Mouse (Mus musculus): Measurements from ENCODE around the gene Gm20458. TPM values are rescaled to one million over a fixed set of nuclear protein-coding genes. Genes with fewer than 3 reads are reported as not detected.
A peak's percentile ranks its signal among the peaks of the same experiment; 100 is the strongest.

Gm20458 gene
- polyA plus RNA-seq, 1 experiment = not detected

GRCm38 (mm10) chr2:164513389-164513788 lies 52.6 kb downstream of the Gm20458 start:
- TF ChIP-seq POLR2A (IDR thresholded peaks at IDR 0.05; ENCODE audit: insufficient read depth, low read depth, low read length) = no peak
- no peak for TF ChIP-seq CTCF (IDR thresholded peaks at IDR 0.05; ENCODE audit: insufficient read depth, low read depth, low read length)
- Histone ChIP-seq H3K4me3 (ENCODE audit: insufficient read depth, low read depth, low read length) (no peak overlapping the region), H3K4me1 (ENCODE audit: control insufficient read depth, insufficient read depth, low read length) (no peaks in the 10 kb centered on the region), H3K27ac (ENCODE audit: insufficient read depth, low read depth, low read length) (no peak overlapping the region)
- 64% methylated on average over 8 of the region's 8 CpGs for WGBS

GRCm38 (mm10) chr2:164514916-164515315 lies 54.1 kb downstream of the Gm20458 start:
- Histone ChIP-seq H3K4me3 (ENCODE audit: insufficient read depth, low read depth, low read length) (no peak overlapping the region), H3K4me1 (ENCODE audit: control insufficient read depth, insufficient read depth, low read length) (no peaks in the 10 kb centered on the region), H3K27ac (ENCODE audit: insufficient read depth, low read depth, low read length) (no peak overlapping the region)
- WGBS = 90% methylated on average over 3 of the region's 3 CpGs
- TF ChIP-seq CTCF (IDR thresholded peaks at IDR 0.05; ENCODE audit: insufficient read depth, low read depth, low read length) (no peak), POLR2A (IDR thresholded peaks at IDR 0.05; ENCODE audit: insufficient read depth, low read depth, low read length) (no peak)

- no peaks in the 10 kb centered on the region; the same call in 1 of the 2 replicates for H3K4me1 ChIP-seq (ENCODE audit: control insufficient read depth, insufficient read depth, low read length)
- H3K4me3 ChIP-seq (ENCODE audit: insufficient read depth, low read depth, low read length) = no peak overlapping the region
- WGBS = 67% methylated on average over 9 of the region's 9 CpGs
- no peak for TF ChIP-seq POLR2A (IDR thresholded peaks at IDR 0.05; ENCODE audit: insufficient read depth, low read depth, low read length)
- TF ChIP-seq CTCF (IDR thresholded peaks at IDR 0.05; ENCODE audit: insufficient read depth, low read depth, low read length) = no peak
- peak overlapping the region; percentile 42; the same call in 1 of the 2 replicates for H3K27ac ChIP-seq (ENCODE audit: insufficient read depth, low read depth, low read length)
These were observed 55.1 kb downstream of the Gm20458 start for GRCm38 (mm10) chr2:164515897-164516296.

- no peaks in the 10 kb centered on the region; the same call in 1 of the 2 replicates for H3K4me1 ChIP-seq (ENCODE audit: control insufficient read depth, insufficient read depth, low read length)
- H3K27ac ChIP-seq (ENCODE audit: insufficient read depth, low read depth, low read length) = peak overlapping the region; percentile 42; the same call in 1 of the 2 replicates
- TF ChIP-seq CTCF (IDR thresholded peaks at IDR 0.05; ENCODE audit: insufficient read depth, low read depth, low read length) (no peak), POLR2A (IDR thresholded peaks at IDR 0.05; ENCODE audit: insufficient read depth, low read depth, low read length) (no peak)
- H3K4me3 ChIP-seq (ENCODE audit: insufficient read depth, low read depth, low read length) = no peak overlapping the region
- WGBS = 81% methylated on average over 11 of the region's 11 CpGs
These were observed 55.8 kb downstream of the Gm20458 start for GRCm38 (mm10) chr2:164516592-164516991.

GRCm38 (mm10) chr2:164517485-164518221 lies 56.9 kb downstream of the Gm20458 start:
- H3K4me3 ChIP-seq (ENCODE audit: insufficient read depth, low read depth, low read length) = no peak overlapping the region
- peaks cover 3% of the 10 kb centered on the region for H3K4me1 ChIP-seq (ENCODE audit: control insufficient read depth, insufficient read depth, low read length)
- WGBS = 35% methylated on average over 10 of the region's 10 CpGs
- H3K27ac ChIP-seq (ENCODE audit: insufficient read depth, low read depth, low read length) = no peak overlapping the region
- TF ChIP-seq CTCF (IDR thresholded peaks at IDR 0.05; ENCODE audit: insufficient read depth, low read depth, low read length) (peak; percentile 74), POLR2A (IDR thresholded peaks at IDR 0.05; ENCODE audit: insufficient read depth, low read depth, low read length) (no peak)

- WGBS = 44% methylated on average over 11 of the region's 11 CpGs
- Histone ChIP-seq H3K4me3 (ENCODE audit: insufficient read depth, low read depth, low read length) (no peak overlapping the region), H3K4me1 (ENCODE audit: control insufficient read depth, insufficient read depth, low read length) (peaks cover 3% of the 10 kb centered on the region), H3K27ac (ENCODE audit: insufficient read depth, low read depth, low read length) (no peak overlapping the region)
- no peak for TF ChIP-seq POLR2A (IDR thresholded peaks at IDR 0.05; ENCODE audit: insufficient read depth, low read depth, low read length)
- TF ChIP-seq CTCF (IDR thresholded peaks at IDR 0.05; ENCODE audit: insufficient read depth, low read depth, low read length) = no peak
These were observed 57.8 kb downstream of the Gm20458 start for GRCm38 (mm10) chr2:164518266-164519170.

GRCm38 (mm10) chr2:164519171-164519526 lies 58.4 kb downstream of the Gm20458 start:
- WGBS = 77% methylated on average over 6 of the region's 6 CpGs
- Histone ChIP-seq H3K4me1 (ENCODE audit: control insufficient read depth, insufficient read depth, low read length) (peaks cover 3% of the 10 kb centered on the region), H3K4me3 (ENCODE audit: insufficient read depth, low read depth, low read length) (no peak overlapping the region), H3K27ac (ENCODE audit: insufficient read depth, low read depth, low read length) (no peak overlapping the region)
- TF ChIP-seq POLR2A (IDR thresholded peaks at IDR 0.05; ENCODE audit: insufficient read depth, low read depth, low read length) (no peak), CTCF (IDR thresholded peaks at IDR 0.05; ENCODE audit: insufficient read depth, low read depth, low read length) (no peak)

- WGBS = 26% methylated on average over 3 of the region's 3 CpGs
These were observed 60.0 kb downstream of the Gm20458 start for GRCm38 (mm10) chr2:164520782-164521181.

GRCm38 (mm10) chr2:164521841-164522240 lies 61.1 kb downstream of the Gm20458 start:
- WGBS = 6% methylated on average over 11 of the region's 11 CpGs
- H3K4me1 ChIP-seq (ENCODE audit: control insufficient read depth, insufficient read depth, low read length) = peaks cover 3% of the 10 kb centered on the region
- no peak overlapping the region for H3K4me3 ChIP-seq (ENCODE audit: insufficient read depth, low read depth, low read length)
- H3K27ac ChIP-seq (ENCODE audit: insufficient read depth, low read depth, low read length) = no peak overlapping the region
- no peak for TF ChIP-seq POLR2A (IDR thresholded peaks at IDR 0.05; ENCODE audit: insufficient read depth, low read depth, low read length)
- TF ChIP-seq CTCF (IDR thresholded peaks at IDR 0.05; ENCODE audit: insufficient read depth, low read depth, low read length) = no peak

More at GRCm38 (mm10) chr2:164520782-164521181, 60.0 kb downstream of the Gm20458 start:
- no peak overlapping the region for H3K4me3 ChIP-seq (ENCODE audit: insufficient read depth, low read depth, low read length)
- peaks cover 3% of the 10 kb centered on the region for H3K4me1 ChIP-seq (ENCODE audit: control insufficient read depth, insufficient read depth, low read length)
- no peak overlapping the region for H3K27ac ChIP-seq (ENCODE audit: insufficient read depth, low read depth, low read length)
- 0 out of 2 replicates have a peak, but pooled peaks have one; percentile 20 for TF ChIP-seq CTCF (IDR thresholded peaks at IDR 0.05; ENCODE audit: insufficient read depth, low read depth, low read length)
- no peak for TF ChIP-seq POLR2A (IDR thresholded peaks at IDR 0.05; ENCODE audit: insufficient read depth, low read depth, low read length)

Data from olfactory bulb, adult 2 months (tissue).